Mouse (Mus musculus) kidney, embryonic 16.5 days (tissue): ENCODE measurements around the gene Cadm3. TPM values are rescaled to one million over a fixed set of nuclear protein-coding genes. Genes with fewer than 3 reads are reported as not detected.
A peak's percentile ranks its signal among the peaks of the same experiment; 100 is the strongest.

ENCODE experiments used
- ATAC-seq: fragments of 200-750 bp; cut with Nextera tagmentation; 2 replicates; pipeline ENCODE4 v1.8.0; 2017; ENCODE audit warnings: moderate TSS enrichment; ENCODE audit not compliant: low FRiP score, low TSS enrichment
- H3K27ac ChIP-seq: fragments of 300-500 bp; sonication (generic); 2 replicates; pipeline ENCODE4 v1.5.1; 2014; ENCODE audit warnings: low read length
- H3K27me3 ChIP-seq: fragments of 300-500 bp; sonication (generic); 2 replicates; pipeline ENCODE4 v1.6.1; 2014; ENCODE audit warnings: low read length, control low read depth, mixed read lengths; ENCODE audit not compliant: insufficient read depth
- H3K36me3 ChIP-seq: fragments of 300-500 bp; sonication (generic); 2 replicates; pipeline ENCODE4 v1.6.1; 2014; ENCODE audit warnings: low read length, control low read depth, mixed read lengths; ENCODE audit not compliant: insufficient read depth
- H3K4me1 ChIP-seq: fragments of 300-500 bp; sonication (generic); 2 replicates; pipeline ENCODE4 v1.6.1; 2014; ENCODE audit warnings: low read length, control low read depth, mixed read lengths; ENCODE audit not compliant: insufficient read depth
- H3K4me2 ChIP-seq: fragments of 300-500 bp; sonication (generic); replicated peaks from 2 replicates; pipeline ENCODE4 v1.6.1; 2014; ENCODE audit warnings: low read depth, low read length
- H3K4me3 ChIP-seq: fragments of 300-500 bp; sonication (generic); 2 replicates; pipeline ENCODE4 v1.5.1; 2014; ENCODE audit warnings: mild to moderate bottlenecking, low read length
- H3K9ac ChIP-seq: fragments of 300-500 bp; sonication (generic); replicated peaks from 2 replicates; pipeline ENCODE4 v1.6.1; 2014; ENCODE audit warnings: low read length
- H3K9me3 ChIP-seq: fragments of 300-500 bp; sonication (generic); 2 replicates; pipeline ENCODE4 v1.6.1; 2016; ENCODE audit warnings: low read length, control low read depth
- WGBS: fragments of 180-500 bp; shearing (Covaris S2); extraction: QIAGEN DNeasy Blood & Tissue Kit; methylation state at CpG from one replicate; pipeline ENCODE4 v1.1.7; 2014; 5-methylcytosine and 5-hydroxymethylcytosine counted together
- polyA plus RNA-seq: library from polyadenylated mRNA; unstranded; fragments of >200 nt; fragmentation: Nextera tagmentation; extraction: Ambion mirVana; gene quantifications from 2 replicates; pipeline ENCODE4 v1.2.1, GENCODE M21; 2015

Cadm3 gene
- polyA plus RNA-seq, 1 experiment from 2014 or later, result 1.4 TPM

DNA sequence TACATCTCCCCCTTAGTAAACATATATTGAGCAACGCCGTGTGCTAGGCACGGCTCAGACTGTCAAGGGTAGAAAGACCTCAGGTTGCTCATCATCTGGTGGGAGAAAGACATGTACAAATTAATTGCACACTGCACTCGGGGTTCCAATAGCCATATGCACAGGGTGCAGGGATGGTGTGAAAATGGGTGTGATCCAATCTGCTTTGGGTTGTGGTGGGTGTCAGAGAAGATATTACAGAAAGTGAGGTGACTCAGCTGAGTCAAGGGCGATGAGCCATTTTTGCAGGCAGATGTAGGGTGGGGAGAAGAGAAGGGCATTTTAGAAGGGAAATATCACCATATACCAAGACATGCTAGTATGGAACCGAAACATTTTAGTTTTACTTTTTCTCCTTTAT lies 13.9 kb upstream of the Cadm3 start:
- ATAC-seq, result no peak
- Histone ChIP-seq H3K4me3 (no peak overlapping the region), H3K9ac (no peak overlapping the region), H3K4me2 (no peak overlapping the region), H3K36me3 (no peaks in the 10 kb centered on the region), H3K27ac (no peak overlapping the region), H3K4me1 (no peaks in the 10 kb centered on the region), H3K9me3 (no peaks in the 10 kb centered on the region), H3K27me3 (no peaks in the 10 kb centered on the region)
- 84% methylated on average over 6 of the region's 6 CpGs for WGBS

DNA sequence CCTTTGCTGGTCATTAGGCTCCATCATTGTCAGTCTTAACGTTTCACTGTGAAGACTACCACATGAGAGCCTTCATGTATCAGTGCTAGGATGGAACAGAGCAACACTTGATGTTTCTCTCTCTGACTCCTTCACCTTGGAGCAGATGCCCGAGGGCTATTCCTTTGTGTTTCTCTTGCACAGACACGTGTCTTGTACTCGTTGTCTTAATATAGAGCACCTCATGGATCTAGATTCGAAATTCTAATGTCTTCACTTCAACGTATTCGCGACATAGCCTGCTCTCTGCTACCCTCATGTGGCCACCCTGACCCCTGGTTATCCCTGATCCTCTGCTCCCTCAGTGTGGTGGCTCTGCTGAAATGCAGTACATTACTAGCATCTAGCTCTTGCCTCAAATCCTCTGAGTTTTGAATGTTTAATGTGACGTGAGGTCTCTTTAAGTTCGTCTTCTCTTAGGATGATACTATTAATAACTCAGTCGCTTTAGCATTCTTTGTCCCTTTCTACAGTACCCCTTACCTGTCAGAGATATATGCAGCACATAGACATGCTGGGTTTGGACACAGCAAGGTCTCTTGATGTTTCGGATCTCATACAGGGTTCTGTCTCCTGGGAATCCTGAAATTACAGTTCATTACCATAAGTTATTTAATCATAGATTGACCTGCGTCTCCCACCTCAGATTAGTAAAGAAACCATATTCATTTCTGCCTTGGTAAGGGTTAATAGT lies 10.1 kb upstream of the Cadm3 start:
- H3K9me3 ChIP-seq, result no peaks in the 10 kb centered on the region
- H3K4me2 ChIP-seq, result no peak overlapping the region
- 33% methylated on average over 13 of the region's 13 CpGs for WGBS
- no peak overlapping the region for H3K4me3 ChIP-seq
- no peaks in the 10 kb centered on the region for H3K36me3 ChIP-seq
- H3K27ac ChIP-seq, result no peak overlapping the region
- no peaks in the 10 kb centered on the region for H3K27me3 ChIP-seq
- H3K9ac ChIP-seq, result no peak overlapping the region
- no peaks in the 10 kb centered on the region for H3K4me1 ChIP-seq
- no peak for ATAC-seq

DNA sequence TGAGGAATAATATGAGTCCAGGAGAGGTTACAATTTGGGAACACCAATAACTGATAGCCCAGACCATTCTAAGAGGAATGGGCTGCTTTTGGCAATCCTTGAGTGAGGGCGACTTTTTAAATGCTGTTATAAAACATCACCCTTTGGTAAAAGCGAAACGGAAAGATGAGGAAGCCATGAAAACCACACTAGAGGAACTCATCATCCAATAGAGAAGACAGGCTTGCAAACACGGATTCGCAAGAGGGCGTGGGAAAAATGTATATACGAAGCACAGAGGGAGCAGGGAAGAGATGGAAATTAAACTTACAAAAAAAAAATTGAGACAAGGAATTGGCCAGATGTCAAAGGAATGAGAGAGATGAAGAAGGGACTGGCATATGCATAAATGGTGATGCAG lies 6.5 kb upstream of the Cadm3 start:
- H3K4me2 ChIP-seq, result no peak overlapping the region
- H3K27me3 ChIP-seq, result peaks cover 10% of the 10 kb centered on the region
- no peak for ATAC-seq
- H3K9me3 ChIP-seq, result no peaks in the 10 kb centered on the region
- 88% methylated on average over 7 of the region's 7 CpGs for WGBS
- H3K27ac ChIP-seq, result no peak overlapping the region
- H3K36me3 ChIP-seq, result no peaks in the 10 kb centered on the region
- no peak overlapping the region for H3K9ac ChIP-seq
- no peak overlapping the region for H3K4me3 ChIP-seq
- H3K4me1 ChIP-seq, result no peaks in the 10 kb centered on the region

DNA sequence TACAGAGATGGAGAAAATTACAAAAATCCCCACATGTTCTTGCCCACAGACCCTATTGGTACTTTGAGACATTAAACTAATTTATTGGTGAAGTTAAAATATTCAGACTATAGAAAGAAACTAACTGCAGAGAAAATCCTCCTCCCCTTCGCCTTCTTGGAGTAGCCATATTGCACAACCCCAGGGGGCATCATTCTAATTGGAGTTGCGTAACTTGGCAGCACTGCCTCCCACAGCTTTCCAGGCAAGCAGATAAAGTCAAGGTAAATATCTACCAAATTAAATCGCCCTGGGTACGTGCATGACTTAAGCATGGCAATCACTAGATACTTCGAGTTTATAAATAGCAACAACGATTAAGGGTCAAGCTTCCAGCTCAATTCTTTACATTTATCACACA lies 4.1 kb upstream of the Cadm3 start:
- ATAC-seq, result no peak
- 82% methylated on average over 6 of the region's 6 CpGs for WGBS
- H3K27me3 ChIP-seq, result peaks cover 32% of the 10 kb centered on the region
- no peak overlapping the region for H3K4me2 ChIP-seq
- no peak overlapping the region for H3K27ac ChIP-seq
- H3K4me3 ChIP-seq, result no peak overlapping the region
- peaks cover 13% of the 10 kb centered on the region; the same call in 1 of the 2 replicates for H3K4me1 ChIP-seq
- no peaks in the 10 kb centered on the region for H3K36me3 ChIP-seq
- no peak overlapping the region for H3K9ac ChIP-seq
- no peaks in the 10 kb centered on the region for H3K9me3 ChIP-seq

DNA sequence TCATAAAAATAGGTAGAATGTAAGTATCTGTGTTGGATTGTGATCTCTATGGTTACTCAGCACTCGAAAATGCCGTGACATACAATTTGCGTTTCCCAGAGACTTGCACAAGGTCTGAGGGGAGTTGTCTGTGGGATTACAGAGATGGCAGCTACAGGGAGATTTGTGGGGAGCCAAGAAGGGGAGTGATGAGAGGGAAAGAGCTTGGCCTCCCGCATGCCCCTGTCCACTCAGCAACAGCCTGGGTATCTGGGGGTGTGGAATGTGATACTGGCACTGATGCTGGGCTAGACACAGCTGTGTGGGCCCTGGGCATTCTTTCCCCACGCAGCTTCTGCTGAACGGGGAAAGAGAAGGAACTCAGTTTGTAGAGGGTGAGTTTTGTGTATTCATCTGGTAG lies 3.0 kb upstream of the Cadm3 start:
- Histone ChIP-seq H3K27ac (no peak overlapping the region), H3K27me3 (peaks cover 44% of the 10 kb centered on the region), H3K4me2 (no peak overlapping the region), H3K9ac (no peak overlapping the region), H3K36me3 (no peaks in the 10 kb centered on the region), H3K4me1 (peaks cover 14% of the 10 kb centered on the region; the same call in 1 of the 2 replicates), H3K9me3 (no peaks in the 10 kb centered on the region), H3K4me3 (no peak overlapping the region)
- WGBS, result 71% methylated on average over 6 of the region's 6 CpGs
- no peak for ATAC-seq

DNA sequence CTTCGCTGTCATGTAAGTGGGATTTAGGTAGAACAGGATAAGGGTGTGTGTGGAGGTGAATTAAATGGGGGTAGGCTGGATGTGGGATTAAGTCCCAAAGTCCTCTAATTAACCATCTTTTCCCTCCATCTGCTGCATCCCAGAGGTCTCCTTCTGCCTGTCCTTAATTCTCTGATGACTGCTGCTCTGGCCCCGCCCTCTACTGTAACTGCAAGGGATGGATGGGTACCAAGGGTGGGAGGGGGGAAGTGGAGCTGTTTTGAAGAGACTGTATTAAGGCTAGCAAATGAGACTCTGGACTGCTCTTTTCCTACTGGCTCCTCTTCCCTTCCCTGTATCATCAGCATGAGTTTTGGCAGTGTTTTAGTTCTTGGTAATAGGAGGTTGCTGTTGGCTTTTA lies 2.1 kb upstream of the Cadm3 start:
- Histone ChIP-seq H3K27me3 (peaks cover 49% of the 10 kb centered on the region), H3K4me1 (peaks cover 14% of the 10 kb centered on the region; the same call in 1 of the 2 replicates), H3K27ac (no peak overlapping the region), H3K9me3 (no peaks in the 10 kb centered on the region), H3K9ac (no peak overlapping the region), H3K4me3 (no peak overlapping the region), H3K4me2 (no peak overlapping the region), H3K36me3 (no peaks in the 10 kb centered on the region)
- WGBS, result 77% methylated on average over 2 of the region's 2 CpGs
- no peak for ATAC-seq

DNA sequence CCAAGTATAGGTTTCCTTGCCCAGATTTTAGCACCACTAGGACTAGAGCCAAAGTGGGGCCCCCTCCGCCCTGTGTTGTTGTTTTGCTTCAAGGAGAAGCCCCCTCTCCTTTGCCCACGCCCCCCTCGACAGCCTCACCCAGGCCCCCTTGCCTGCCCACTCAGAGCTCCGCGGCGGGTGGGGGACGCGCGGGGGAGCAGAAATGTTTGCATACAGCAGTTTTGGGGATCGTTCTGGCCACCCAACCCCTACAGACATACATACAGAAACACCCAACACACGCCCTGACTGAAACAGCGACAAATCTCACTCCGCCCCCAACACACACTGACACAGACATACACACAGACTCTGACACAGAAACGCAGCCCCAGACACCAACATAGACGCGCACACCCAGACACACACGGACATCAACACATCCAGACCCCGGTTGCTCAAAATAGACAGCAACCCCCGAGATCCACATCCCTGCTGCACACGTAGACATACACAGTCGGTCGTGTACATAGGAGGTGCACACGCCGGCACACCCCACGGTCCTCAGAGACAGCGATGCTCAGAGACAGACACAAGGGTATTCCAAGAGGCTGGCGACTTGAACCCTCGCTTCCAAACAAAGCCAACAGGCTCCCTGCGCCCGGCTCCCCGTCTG lies 667 bp downstream of the Cadm3 start:
- peak overlapping the region; percentile 6 for H3K9ac ChIP-seq
- WGBS, result under 1% methylated on average over 31 of the region's 31 CpGs

DNA sequence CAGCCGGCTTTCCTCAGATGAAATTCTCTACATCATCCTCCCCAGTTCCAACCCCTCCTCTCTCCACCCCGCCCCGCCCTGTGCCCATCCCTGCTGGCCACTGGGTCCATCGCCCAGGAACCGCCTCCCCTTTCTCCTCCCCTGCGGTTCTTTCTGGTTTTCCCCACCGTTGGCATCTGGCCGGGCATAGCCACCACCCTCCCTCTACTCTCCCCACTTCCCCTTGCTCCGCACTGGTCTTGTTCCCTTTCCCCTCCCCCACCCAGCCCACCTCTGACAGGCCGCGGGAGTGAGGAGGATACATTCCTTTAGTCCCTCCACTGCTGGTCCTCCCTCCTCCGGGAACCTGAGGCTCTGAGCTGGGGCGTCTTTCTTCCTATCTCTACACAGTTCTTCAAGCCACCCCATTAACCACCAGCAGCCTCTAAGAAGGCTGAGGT lies 1.5 kb downstream of the Cadm3 start:
- Histone ChIP-seq H3K36me3 (no peaks in the 10 kb centered on the region), H3K27ac (no peak overlapping the region), H3K4me2 (no peak overlapping the region; the same call in 1 of the 2 replicates), H3K27me3 (peaks cover 52% of the 10 kb centered on the region), H3K4me1 (peaks cover 14% of the 10 kb centered on the region; the same call in 1 of the 2 replicates), H3K9ac (no peak overlapping the region), H3K9me3 (no peaks in the 10 kb centered on the region), H3K4me3 (peak overlapping the region; percentile 6; the same call in 1 of the 2 replicates)
- peak; percentile 17; the same call in 1 of the 2 replicates for ATAC-seq
- WGBS, result 4% methylated on average over 13 of the region's 13 CpGs

More for the DNA sequence above, 667 bp downstream of the Cadm3 start:
- peak overlapping the region; percentile 43 for H3K4me3 ChIP-seq
- H3K27me3 ChIP-seq, result peaks cover 52% of the 10 kb centered on the region
- peaks cover 14% of the 10 kb centered on the region; the same call in 1 of the 2 replicates for H3K4me1 ChIP-seq
- H3K9me3 ChIP-seq, result no peaks in the 10 kb centered on the region
- H3K27ac ChIP-seq, result no peak overlapping the region
- peak; percentile 24; the same call in 1 of the 2 replicates for ATAC-seq
- H3K36me3 ChIP-seq, result no peaks in the 10 kb centered on the region
- peak overlapping the region; percentile 82 for H3K4me2 ChIP-seq

DNA sequence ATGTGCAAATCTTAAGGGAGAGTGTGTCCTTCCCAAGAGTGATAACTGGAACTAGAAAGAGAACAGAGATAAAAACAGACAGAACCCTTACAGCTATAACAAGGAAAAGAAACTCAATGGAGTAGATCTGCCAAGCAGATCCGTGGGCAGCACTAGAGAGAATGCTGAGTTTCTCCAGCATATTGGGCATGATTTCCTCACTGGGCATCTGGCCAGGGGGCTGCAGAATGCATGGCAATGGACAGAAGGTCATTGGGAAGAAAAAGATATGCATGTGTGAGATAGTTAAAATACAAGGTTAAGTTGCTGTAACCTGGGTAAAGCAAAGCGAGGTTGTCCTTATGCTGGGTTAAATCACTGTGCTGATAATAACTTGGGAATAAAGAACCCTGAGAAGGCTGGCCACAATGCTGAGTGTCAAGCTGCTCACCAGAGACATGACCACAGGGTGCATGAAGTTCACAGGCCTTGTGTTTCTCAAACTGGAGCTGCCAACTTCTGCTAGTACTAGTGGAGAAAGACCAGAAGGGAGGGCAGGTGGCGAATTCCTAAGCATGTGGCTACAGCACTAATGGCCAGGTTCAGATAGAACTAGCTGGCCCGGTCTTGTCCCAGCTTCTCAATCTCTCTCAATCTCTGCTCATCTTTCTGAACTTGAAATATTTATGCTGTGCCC lies 3.2 kb downstream of the Cadm3 start:
- H3K27ac ChIP-seq, result no peak overlapping the region
- no peak overlapping the region for H3K9ac ChIP-seq
- no peak overlapping the region for H3K4me3 ChIP-seq
- peaks cover 14% of the 10 kb centered on the region; the same call in 1 of the 2 replicates for H3K4me1 ChIP-seq
- WGBS, result 82% methylated on average over 4 of the region's 4 CpGs
- no peaks in the 10 kb centered on the region for H3K36me3 ChIP-seq
- peaks cover 44% of the 10 kb centered on the region for H3K27me3 ChIP-seq
- no peaks in the 10 kb centered on the region for H3K9me3 ChIP-seq
- no peak overlapping the region for H3K4me2 ChIP-seq
- ATAC-seq, result no peak
